Mouse (Mus musculus) spleen, adult 2 months (tissue): ENCODE data around the gene Oxsr1.

Experiments
- CTCF ChIP-seq: fragments of 200-500 bp; IDR thresholded peaks from 2 replicates; pipeline ENCODE4 v1.5.1; 2011; ENCODE audit warnings: mild to moderate bottlenecking, inconsistent platforms; ENCODE audit not compliant: insufficient read depth, insufficient read length, insufficient replicate concordance; ENCODE audit errors: extremely low read depth
- POLR2A ChIP-seq: fragments of 200-500 bp; IDR thresholded peaks from 2 replicates; pipeline ENCODE4 v1.6.1; 2011; ENCODE audit warnings: low read depth, low read length, inconsistent platforms

- TF ChIP-seq CTCF (no peak), POLR2A (no peak)
These were observed 113.2 kb downstream of the Oxsr1 start, which contains the start of gene Slc22a13 for GRCm38 (mm10) chr9:119208998-119209397.
